Mouse (Mus musculus) thymus, adult 2 months (tissue): ENCODE results near the gene Elobl. TPM values are rescaled to one million over a fixed set of nuclear protein-coding genes. Genes with fewer than 3 reads are reported as not detected.

Experiments
- DNase-seq: peaks from one replicate; pipeline ENCODE4 v3.0.0; 2021
- H3K27ac ChIP-seq: fragments of 200-500 bp; 2 replicates; pipeline ENCODE4 v1.5.1; 2012; ENCODE audit warnings: low read length, control low read depth; ENCODE audit not compliant: control insufficient read depth, insufficient read depth
- H3K27me3 ChIP-seq: fragments of 200-500 bp; 2 replicates; pipeline ENCODE4 v1.6.1; 2012; ENCODE audit warnings: mild to moderate bottlenecking, low read length, moderate library complexity, mixed read lengths; ENCODE audit not compliant: control insufficient read depth, insufficient read depth
- H3K36me3 ChIP-seq: fragments of 200-500 bp; 2 replicates; pipeline ENCODE4 v1.6.1; 2012; ENCODE audit warnings: mild to moderate bottlenecking, low read length, moderate library complexity; ENCODE audit not compliant: control insufficient read depth, insufficient read depth
- H3K4me1 ChIP-seq: fragments of 200-500 bp; replicated peaks from 2 replicates; pipeline ENCODE4 v1.6.1; 2012; ENCODE audit warnings: low read length; ENCODE audit not compliant: control insufficient read depth, insufficient read depth
- H3K4me3 ChIP-seq: fragments of 200-500 bp; 2 replicates; pipeline ENCODE4 v1.5.1; 2012; ENCODE audit warnings: mild to moderate bottlenecking, low read length, control low read depth, moderate library complexity; ENCODE audit not compliant: control insufficient read depth, insufficient read depth
- CTCF ChIP-seq: fragments of 200-500 bp; IDR thresholded peaks from 2 replicates; pipeline ENCODE4 v1.5.1; 2012; ENCODE audit warnings: mild to moderate bottlenecking, control low read depth, low read length, moderate library complexity, borderline replicate concordance; ENCODE audit not compliant: control insufficient read depth, poor library complexity, insufficient read depth; ENCODE audit errors: extremely low read depth
- POLR2A ChIP-seq: fragments of 200-500 bp; IDR thresholded peaks from 2 replicates; pipeline ENCODE4 v1.6.1; 2012; ENCODE audit warnings: mild to moderate bottlenecking, low read length, control low read depth, moderate library complexity; ENCODE audit not compliant: control insufficient read depth, poor library complexity, insufficient read depth; ENCODE audit errors: extremely low read depth
- WGBS: fragments of 180-500 bp; shearing (Covaris S2); methylation state at CpG from one replicate; pipeline ENCODE4 v1.1.7; 2018; 5-methylcytosine and 5-hydroxymethylcytosine counted together
- polyA plus RNA-seq: library from polyadenylated mRNA; depleted of rRNA; stranded (reverse); fragments of >200 nt; gene quantifications from 2 replicates; pipeline ENCODE4 v1.2.3, GENCODE M21; 2012

Elobl gene
- polyA plus RNA-seq, 1 experiment = 0.51 TPM

- TF ChIP-seq CTCF = no peak
- no peak for TF ChIP-seq POLR2A
- WGBS = 93% methylated on average over 5 of the region's 5 CpGs
- H3K27me3 ChIP-seq = no peaks in the 10 kb centered on the region
Measured at GRCm38 (mm10) chr11:88977188-88977587, 10.5 kb upstream of the Elobl start.

GRCm38 (mm10) chr11:88976320-88976719 lies 9.6 kb upstream of the Elobl start:
- no peak overlapping the region for H3K27ac ChIP-seq
- H3K4me3 ChIP-seq = no peak overlapping the region
- H3K4me1 ChIP-seq = peaks cover 8% of the 10 kb centered on the region
- H3K36me3 ChIP-seq = no peaks in the 10 kb centered on the region
- H3K27me3 ChIP-seq = no peaks in the 10 kb centered on the region
- no peak for TF ChIP-seq CTCF
- TF ChIP-seq POLR2A = no peak
- peak; percentile 26 for DNase-seq
- 99% methylated on average over 2 of the region's 2 CpGs for WGBS

More at GRCm38 (mm10) chr11:88977188-88977587, 10.5 kb upstream of the Elobl start:
- Histone ChIP-seq H3K4me3 (no peak overlapping the region), H3K27ac (no peak overlapping the region), H3K36me3 (peaks cover 7% of the 10 kb centered on the region; the same call in 1 of the 2 replicates), H3K4me1 (peaks cover 8% of the 10 kb centered on the region)
- no peak for DNase-seq

- WGBS = 3% methylated on average over 61 of the region's 62 CpGs
- Histone ChIP-seq H3K27ac (peak overlapping the region; percentile 51; the same call in 1 of the 2 replicates), H3K27me3 (0 out of 2 replicates have a peak, but pooled peaks cover 4% of the 10 kb centered on the region), H3K36me3 (no peaks in the 10 kb centered on the region), H3K4me1 (peaks cover 8% of the 10 kb centered on the region), H3K4me3 (peak overlapping the region; percentile 87)
- peak; percentile 95 for DNase-seq
- peak; percentile 95 for TF ChIP-seq CTCF
- TF ChIP-seq POLR2A = no peak
Measured at GRCm38 (mm10) chr11:88973776-88974701, 7.3 kb upstream of the Elobl start.

GRCm38 (mm10) chr11:88970202-88970732 lies 3.5 kb upstream of the Elobl start, which contains the start of gene Coil:
Coil (plus strand) TSS chr11:88970252.
- 39% methylated on average over 2 of the region's 2 CpGs for WGBS
- Histone ChIP-seq H3K4me3 (no peak within 1 kb of the TSS), H3K36me3 (no peaks in the 10 kb centered on the region), H3K4me1 (peaks cover 8% of the 10 kb centered on the region), H3K27ac (no peak within 1 kb of the TSS), H3K27me3 (0 out of 2 replicates have a peak, but pooled peaks cover 4% of the 10 kb centered on the region)
- TF ChIP-seq CTCF (no peak), POLR2A (no peak)
- no peak for DNase-seq

GRCm38 (mm10) chr11:88958851-88959250 lies 7.9 kb downstream of the Elobl start:
- 81% methylated on average over 3 of the region's 3 CpGs for WGBS
- H3K27ac ChIP-seq = no peak overlapping the region
- no peak overlapping the region for H3K4me3 ChIP-seq
- TF ChIP-seq POLR2A = no peak
- no peak for TF ChIP-seq CTCF
- H3K36me3 ChIP-seq = no peaks in the 10 kb centered on the region
- no peaks in the 10 kb centered on the region for H3K27me3 ChIP-seq
- no peak for DNase-seq
- H3K4me1 ChIP-seq = no peaks in the 10 kb centered on the region

- TF ChIP-seq POLR2A (no peak), CTCF (peak; percentile 66; the same call in 1 of the 2 replicates)
- WGBS = 5% methylated on average over 34 of the region's 34 CpGs
- Histone ChIP-seq H3K4me3 (peak within 1 kb of the TSS; percentile 21), H3K4me1 (0 out of 2 replicates have a peak, but pooled peaks cover 2% of the 10 kb centered on the region), H3K27ac (no peak within 1 kb of the TSS), H3K36me3 (no peaks in the 10 kb centered on the region), H3K27me3 (no peaks in the 10 kb centered on the region)
- peak; percentile 99 for DNase-seq
Measured at GRCm38 (mm10) chr11:88955217-88955969, 11.3 kb downstream of the Elobl start, which contains the start of gene Scpep1. Scpep1 (minus strand) TSS chr11:88955465.
